Mouse (Mus musculus) adrenal gland, postnatal 14 days (tissue): ENCODE measurements around the gene Fgfr2. TPM values are rescaled to one million over a fixed set of nuclear protein-coding genes. Genes with fewer than 3 reads are reported as not detected.

Experiments
- DNase-seq: peaks from one replicate; pipeline ENCODE4 v3.0.0; 2021; ENCODE audit warnings: mixed read lengths
- total RNA-seq: library from RNA; stranded (reverse); gene quantifications from 2 replicates; pipeline ENCODE4 v1.2.3, GENCODE M21; 2021

The Fgfr2 gene
- total RNA-seq, 1 experiment from 2014 or later: 227 TPM

DNA sequence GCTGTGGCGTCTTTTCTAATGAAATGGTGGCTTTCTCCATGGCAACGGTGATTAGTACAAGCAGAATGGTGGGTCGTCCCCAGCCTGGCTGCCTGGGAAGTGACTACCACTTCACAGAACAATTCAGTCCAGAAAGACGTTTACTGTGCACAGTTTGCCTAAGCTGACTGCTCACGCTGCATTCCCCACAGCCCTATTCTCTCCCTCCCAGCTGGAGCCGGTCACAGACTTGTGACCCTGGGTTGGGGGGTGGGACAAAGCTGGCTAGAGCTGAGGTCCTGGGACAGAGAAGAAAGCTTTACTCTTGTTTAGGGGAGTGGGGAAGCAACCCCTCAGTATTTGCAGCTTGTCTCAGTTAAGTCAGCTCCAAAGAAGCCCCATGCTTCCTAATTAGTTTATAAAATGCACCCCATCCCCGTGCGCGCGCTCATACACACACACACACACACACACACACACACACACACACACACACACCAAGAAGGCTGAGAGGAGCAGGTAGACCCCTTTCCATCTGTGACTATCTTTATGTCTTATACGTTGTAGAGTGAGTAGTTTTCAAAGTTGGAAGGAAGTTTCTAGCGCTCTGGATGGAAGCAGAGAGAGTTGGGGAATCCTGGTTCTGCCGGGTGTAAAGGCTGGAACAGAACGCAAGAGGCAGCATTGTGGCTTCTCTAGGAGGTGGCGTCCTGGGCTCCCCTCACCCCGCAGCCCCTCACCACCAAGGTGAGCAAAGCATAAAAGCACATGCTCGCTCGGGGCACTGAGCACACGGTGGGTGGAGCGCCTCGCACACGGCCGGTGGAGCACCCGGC, 2754.1 kb downstream of the Fgfr2 start:
- no peak for DNase-seq

- DNase-seq: no peak
These were observed 2754.9 kb downstream of the Fgfr2 start for GRCm38 (mm10) chr7:130368036-130368826.

DNA sequence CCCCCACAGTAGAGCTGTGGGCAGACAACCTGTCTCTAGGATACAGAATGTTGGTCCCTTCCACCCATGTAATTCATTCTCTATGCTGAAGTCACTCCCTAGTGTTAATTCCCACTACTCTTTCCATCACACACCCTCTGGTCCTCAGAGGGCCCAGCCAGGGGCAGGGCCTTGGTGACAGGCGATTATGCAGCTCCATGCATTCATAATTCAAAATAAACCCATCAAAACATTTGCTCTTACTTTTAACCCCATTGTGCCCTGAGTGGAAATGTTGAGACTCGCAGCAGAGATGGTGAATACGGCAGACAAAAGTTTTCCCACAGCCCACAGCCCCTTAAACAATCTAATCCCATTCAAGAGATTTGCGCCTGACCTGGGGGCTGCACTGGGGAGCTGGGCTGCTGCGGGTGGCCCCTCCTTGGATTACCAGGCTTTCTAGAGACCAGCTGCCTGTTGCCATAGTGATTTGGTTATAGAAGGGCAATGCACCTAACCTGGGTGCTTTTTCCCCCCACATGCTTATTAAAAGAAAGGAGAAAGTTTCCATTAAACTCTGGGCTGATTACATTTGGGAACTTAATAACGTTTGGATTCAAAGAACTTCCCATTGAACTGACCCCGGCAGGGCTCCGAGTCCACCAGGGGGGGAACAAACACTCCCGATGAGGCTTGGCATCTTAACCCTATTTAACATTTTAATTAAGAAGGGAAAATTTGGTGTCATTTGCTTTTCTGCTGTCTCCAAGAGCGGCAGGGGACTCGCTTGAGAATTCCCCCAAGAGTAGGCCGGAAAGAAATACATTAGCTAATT, 2755.7 kb downstream of the Fgfr2 start:
- no peak for DNase-seq

DNA sequence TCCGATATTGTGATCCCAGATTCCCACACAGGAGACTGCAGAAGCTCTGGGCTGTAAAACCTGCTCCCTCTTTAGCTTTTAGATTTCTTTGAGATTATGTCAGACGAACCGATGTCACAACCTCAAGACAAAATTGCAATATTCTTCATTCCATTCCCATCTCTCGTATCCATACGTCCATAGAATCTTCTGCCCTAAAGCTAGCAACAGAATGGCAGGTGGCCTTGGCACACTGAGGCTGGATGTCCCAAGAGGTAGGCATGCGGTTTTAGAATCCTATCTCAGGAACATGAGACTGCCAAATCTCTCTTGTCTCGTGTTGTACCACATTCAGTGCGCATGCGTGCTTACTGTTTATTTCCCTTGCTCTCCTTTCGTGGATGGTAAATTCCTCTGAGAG, 2757.4 kb downstream of the Fgfr2 start:
- no peak for DNase-seq

DNA sequence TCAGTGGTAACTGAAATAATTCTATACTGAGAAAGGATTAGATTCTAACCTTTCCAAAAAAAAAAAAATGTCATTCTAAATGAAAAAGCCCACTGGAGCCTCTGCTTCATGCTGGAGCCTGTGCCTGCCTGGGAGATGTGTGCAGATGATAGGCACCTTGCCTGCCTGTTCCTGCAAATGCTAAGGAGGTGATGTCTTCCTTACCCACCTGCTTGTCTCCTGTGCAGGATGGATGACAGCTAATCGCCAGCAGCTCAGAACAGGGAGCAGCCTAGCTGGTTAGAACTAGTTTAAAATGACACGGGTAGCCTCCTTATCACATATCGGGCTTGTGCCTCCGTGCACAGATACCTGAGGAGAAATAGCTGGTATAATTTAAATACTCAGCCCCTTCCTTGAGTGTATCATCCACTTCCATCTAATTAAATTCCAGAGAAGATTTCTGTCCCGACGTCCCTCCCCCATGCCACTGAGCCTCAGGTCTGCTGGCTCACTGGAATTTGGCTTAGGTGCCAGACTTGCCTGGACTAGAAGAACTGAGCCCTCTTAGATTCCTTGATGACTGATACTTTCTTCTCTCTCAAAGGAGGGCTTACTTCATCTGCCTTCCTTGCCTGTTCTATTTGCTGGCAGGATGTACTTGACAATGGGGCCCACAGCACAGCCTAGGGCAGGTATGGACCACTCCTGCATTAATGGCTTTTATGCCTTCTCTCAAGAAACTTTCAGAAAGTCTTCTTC, 2782.6 kb downstream of the Fgfr2 start:
- no peak for DNase-seq

DNA sequence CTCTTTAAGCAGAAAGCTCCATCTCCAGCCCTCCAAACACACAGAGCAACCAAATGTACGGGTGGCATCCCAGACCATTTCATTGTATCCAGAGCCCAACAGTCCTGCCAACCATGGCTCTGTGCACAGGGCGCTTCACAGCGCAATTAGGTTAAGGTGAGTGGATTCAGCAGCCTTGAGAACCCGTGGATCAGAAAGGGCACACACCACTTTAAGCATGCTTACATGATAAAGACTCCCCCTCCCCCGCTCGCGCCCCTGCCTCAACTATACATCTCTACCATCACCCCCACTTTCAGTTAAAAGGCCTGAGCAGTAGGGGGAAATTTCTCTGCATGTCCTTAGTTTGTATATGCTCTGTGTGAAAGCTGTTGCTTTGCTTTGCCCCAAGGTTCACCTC, 2785.5 kb downstream of the Fgfr2 start:
- DNase-seq: no peak

DNA sequence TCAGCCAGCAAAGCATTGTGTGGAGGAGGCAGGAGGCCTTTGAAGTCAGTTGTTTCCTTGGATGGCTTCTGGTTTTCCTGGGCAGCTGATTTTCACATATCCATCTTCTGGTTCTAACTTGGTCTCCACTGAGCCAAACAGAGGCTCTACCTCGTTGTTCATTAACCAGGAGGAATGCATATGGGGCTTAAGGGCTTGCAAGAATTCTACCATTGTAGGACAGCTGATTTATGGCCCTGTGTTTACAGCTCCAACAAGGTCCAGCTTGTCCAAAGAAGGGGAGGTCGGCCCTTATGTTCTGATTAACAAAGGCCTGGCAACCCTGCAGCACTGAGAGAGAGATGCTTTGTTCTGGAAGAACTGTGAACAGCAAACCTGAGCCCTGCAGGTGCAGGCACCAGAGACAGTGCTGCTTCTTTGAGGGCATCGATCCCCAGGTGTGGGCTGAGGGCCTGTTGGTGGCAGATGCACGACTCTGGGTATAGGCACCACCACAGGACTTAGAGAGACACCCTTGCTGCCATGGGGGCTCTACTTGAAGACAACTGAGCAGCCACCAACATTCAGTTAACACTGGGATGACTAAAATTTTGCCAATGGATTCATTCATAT, 2787.6 kb downstream of the Fgfr2 start:
- no peak for DNase-seq

- DNase-seq: peak; percentile 23
These were observed 2790.5 kb downstream of the Fgfr2 start for GRCm38 (mm10) chr7:130332515-130333220.

GRCm38 (mm10) chr7:130327603-130328365, 2795.4 kb downstream of the Fgfr2 start:
- DNase-seq: no peak

DNA sequence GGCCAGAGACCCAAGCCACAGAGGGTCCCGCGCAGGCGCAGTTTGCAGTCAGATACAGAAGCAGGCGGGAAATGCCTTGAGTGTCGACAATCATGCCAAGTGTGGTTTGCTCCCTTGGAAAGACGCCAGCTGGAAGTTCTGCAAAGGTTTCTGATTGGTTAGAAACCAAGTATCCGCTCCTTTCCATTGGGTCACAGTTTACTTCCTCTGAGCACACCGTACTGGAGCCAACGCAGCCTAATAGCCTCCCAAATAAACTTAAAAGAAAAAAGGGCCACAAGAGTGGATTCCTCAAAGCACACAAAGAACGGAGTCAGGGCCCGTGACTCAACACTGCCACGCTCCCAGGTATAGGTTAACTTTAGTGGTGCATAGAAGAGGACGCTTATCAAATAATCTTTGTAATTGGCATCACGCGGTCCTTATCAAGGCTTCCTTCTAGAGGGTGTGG, 2797.1 kb downstream of the Fgfr2 start:
- DNase-seq: peak; percentile 64

DNA sequence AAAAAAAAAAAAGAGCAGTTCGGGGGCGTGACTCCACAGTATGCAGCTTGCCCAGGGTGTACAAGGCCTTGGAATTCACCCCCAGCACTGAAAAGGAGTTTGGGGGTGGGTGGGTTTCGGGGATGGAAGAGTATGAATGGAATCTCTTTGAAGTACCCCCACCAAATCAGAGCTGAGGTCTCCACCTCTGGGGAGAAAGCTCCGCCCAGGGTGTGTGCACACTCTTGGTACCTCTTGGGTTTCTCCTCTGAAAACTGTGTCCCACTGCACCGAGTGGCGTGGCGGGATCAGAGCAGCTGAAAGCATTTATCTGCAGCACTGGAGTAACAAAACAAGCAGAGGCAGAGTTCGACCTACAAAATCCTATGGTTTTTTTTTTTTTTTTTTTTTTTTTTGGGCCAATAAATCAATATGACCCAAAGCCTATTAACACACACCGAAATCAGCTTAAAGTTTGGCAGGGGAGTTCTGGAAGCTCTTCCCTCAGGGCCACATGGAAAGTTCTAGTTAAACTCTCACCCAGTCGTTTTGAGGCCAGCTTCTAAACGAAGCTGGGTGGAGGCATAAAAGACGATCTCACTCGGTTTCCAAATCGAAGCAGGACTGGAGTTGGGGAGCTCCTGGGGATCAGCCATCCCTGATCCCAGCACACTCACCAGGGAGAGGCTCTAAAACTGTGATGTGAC, 2798.3 kb downstream of the Fgfr2 start:
- DNase-seq: no peak

- DNase-seq: no peak
These were observed 2799.4 kb downstream of the Fgfr2 start for GRCm38 (mm10) chr7:130323766-130324165.

GRCm38 (mm10) chr7:130319799-130320556, 2803.2 kb downstream of the Fgfr2 start:
- DNase-seq: peak; percentile 82

- no peak for DNase-seq
These were observed 2806.9 kb downstream of the Fgfr2 start for GRCm38 (mm10) chr7:130316294-130316693.

GRCm38 (mm10) chr7:130315221-130315620, 2807.9 kb downstream of the Fgfr2 start:
- DNase-seq: no peak

DNA sequence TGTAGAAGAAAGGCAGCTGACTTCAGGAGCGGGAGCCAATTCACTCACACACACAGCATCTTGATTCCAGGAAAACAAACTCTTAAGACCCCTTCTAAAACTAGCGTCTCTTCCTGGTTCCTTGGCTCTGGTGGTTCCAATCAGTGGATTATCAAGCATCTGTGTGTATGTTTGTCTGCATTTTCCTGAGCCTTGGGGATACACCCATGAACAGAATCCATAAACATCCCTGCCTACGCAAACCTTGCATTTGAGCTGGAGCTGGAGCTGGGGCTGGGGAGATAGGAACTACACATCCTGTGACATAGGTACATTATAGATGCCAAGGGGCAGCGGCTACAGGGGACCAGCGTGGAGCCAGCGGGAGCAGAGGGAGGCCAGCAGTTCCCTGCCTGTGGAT, 2808.5 kb downstream of the Fgfr2 start:
- no peak for DNase-seq

DNA sequence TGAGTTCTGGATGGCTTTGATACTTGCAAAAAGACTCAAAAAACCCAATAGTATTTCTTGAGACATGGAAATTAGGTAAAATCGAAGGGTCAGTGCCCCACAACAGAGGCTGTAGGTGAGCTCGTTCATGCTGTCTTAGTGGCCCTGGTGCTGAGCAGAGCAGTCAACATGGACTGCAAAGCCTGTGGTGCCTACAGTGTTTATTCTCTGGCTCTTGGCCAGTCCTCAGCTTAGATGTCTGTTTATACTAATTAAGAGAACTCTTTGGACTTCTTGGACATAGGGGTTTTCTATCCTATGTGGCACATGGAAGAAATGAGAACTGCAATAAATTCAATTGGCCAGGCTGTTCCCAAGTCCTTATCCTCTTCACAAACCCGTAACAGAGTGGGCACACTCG, 2811.8 kb downstream of the Fgfr2 start:
- DNase-seq: no peak

GRCm38 (mm10) chr7:130309180-130309579, 2814.0 kb downstream of the Fgfr2 start:
- no peak for DNase-seq

DNA sequence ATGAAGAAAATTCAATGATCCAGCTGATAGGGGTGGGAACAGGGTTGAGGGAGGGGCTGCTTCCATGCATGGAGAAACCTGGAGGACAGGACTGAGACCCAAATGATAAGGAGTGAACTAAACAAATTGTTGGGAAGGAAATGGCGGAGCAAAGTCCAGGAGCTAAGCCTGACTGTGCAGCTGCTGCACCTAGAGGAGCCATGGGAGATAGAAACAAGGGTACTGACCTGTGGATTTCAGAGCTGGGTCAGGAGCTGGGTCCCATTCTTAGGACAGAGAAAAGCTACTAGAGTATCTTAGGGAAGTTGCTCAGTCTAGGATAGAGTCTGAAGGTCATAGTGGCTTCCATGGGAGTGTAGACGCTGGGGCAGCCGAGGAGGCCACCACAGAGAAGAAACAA, 2816.1 kb downstream of the Fgfr2 start:
- DNase-seq: no peak
